Mouse (Mus musculus) adrenal gland, postnatal 25 days (tissue): ENCODE measurements around the gene Krt78. TPM values are rescaled to one million over a fixed set of nuclear protein-coding genes. Genes with fewer than 3 reads are reported as not detected.

ENCODE experiments used
- total RNA-seq: library from RNA; stranded (reverse); gene quantifications from 2 replicates; pipeline ENCODE4 v1.2.3, GENCODE M21; 2021

Gene Krt78
- total RNA-seq, 1 experiment from 2014 or later = not detected

Other genes with a start within 250 kb of the Krt78 start
- not detected in 2 replicates for gene Krt5, start 241.4 kb downstream of the Krt78 start, total RNA-seq
- gene Krt71, start 211.2 kb downstream of the Krt78 start, total RNA-seq = not detected in 2 replicates
- not detected in 2 replicates for gene Krt72, start 167.8 kb downstream of the Krt78 start, total RNA-seq
- gene Krt73, start 151.9 kb downstream of the Krt78 start, total RNA-seq = not detected in 2 replicates
- not detected in 2 replicates for gene Krt2, start 136.1 kb downstream of the Krt78 start, total RNA-seq
- 0.15 and 0.48 TPM in 2 replicates for gene Krt1, start 103.5 kb downstream of the Krt78 start, total RNA-seq
- gene Krt77, start 84.6 kb downstream of the Krt78 start, total RNA-seq = not detected in 2 replicates
- not detected in 2 replicates for gene Krt76, start 61.4 kb downstream of the Krt78 start, total RNA-seq
- not detected in 2 replicates for gene Krt4, start 29.6 kb downstream of the Krt78 start, total RNA-seq
- 0.57 and 0.76 TPM in 2 replicates for gene Krt79, start 14.0 kb downstream of the Krt78 start, total RNA-seq
- 0.36 and 1.00 TPM in 2 replicates for gene Krt8, start 50.2 kb upstream of the Krt78 start, total RNA-seq
- gene Krt18, start 73.9 kb upstream of the Krt78 start, total RNA-seq = 1.5 and 1.8 TPM in 2 replicates
- 244 and 270 TPM in 2 replicates for gene Eif4b, start 119.5 kb upstream of the Krt78 start, total RNA-seq
- gene Tns2, start 146.1 kb upstream of the Krt78 start, total RNA-seq = 75.2 and 78.7 TPM in 2 replicates
- gene Spryd3, start 181.9 kb upstream of the Krt78 start, total RNA-seq = 29.4 and 40.3 TPM in 2 replicates
- 17.1 and 17.2 TPM in 2 replicates for gene Igfbp6, start 190.1 kb upstream of the Krt78 start, total RNA-seq
- 0.55 and 1.2 TPM in 2 replicates for gene Soat2, start 196.2 kb upstream of the Krt78 start, total RNA-seq
- 61.4 and 80.4 TPM in 2 replicates for gene Zfp740, start 249.0 kb upstream of the Krt78 start, total RNA-seq